Comparison of ENCODE assay signal across 9 mouse cellular contexts in genomic region chr9:44709600-44709999, GRCm38 (mm10). TPM values are rescaled to one million over a fixed set of nuclear protein-coding genes. Genes with fewer than 3 reads are reported as not detected.
DNase-seq lines count a peak whose midpoint lies in the region; ATAC-seq and TF ChIP-seq lines count a peak whose summit lies in the region.
"Had no signal": no experiment of that assay in that cellular context is flagged by ENCODE, and none has a peak within 500 bp of the region (broad histone marks: within the 10 kb centered on the region; RNA-seq: fewer than 3 reads in every experiment).

No protein-coding gene starts in this region.

- H3K4me1 ChIP-seq in heart, embryonic 15.5 days (replicated peaks) = peaks cover 20% of the 10 kb centered on the region
- H3K4me1 ChIP-seq in embryonic fibroblast, embryonic 13.5 days (ENCODE audit: control insufficient read depth, insufficient read depth, low read length) = peaks cover 8% of the 10 kb centered on the region
- peaks cover 18% of the 10 kb centered on the region for H3K4me1 ChIP-seq in forebrain, embryonic 16.5 days (replicated peaks; ENCODE audit: control insufficient read depth, insufficient read depth, low read length)

- peak; percentile 56; the same call in 1 of the 2 replicates for TF ChIP-seq CTCF in embryonic fibroblast, embryonic 13.5 days (IDR thresholded peaks at IDR 0.05; ENCODE audit: borderline replicate concordance, insufficient read depth, low read length)

- no peaks in the 10 kb centered on the region for H3K27me3 ChIP-seq in heart, embryonic 15.5 days
- H3K27me3 ChIP-seq in forebrain, embryonic 16.5 days (replicated peaks; ENCODE audit: control insufficient read depth, insufficient read depth, low read length) = no peaks in the 10 kb centered on the region

- ATAC-seq in heart, embryonic 15.5 days (replicated peaks; ENCODE audit: insufficient number of reproducible peaks, insufficient read depth, low FRiP score, low read depth) = no peak
- no peak for ATAC-seq in forebrain, embryonic 16.5 days

- 62% methylated on average over 2 of the region's 2 CpGs for WGBS in heart, embryonic 15.5 days
- 47% methylated on average over 2 of the region's 2 CpGs for WGBS in forebrain, embryonic 16.5 days

- no peak overlapping the region for H3K4me2 ChIP-seq in heart, embryonic 15.5 days
- no peak overlapping the region for H3K4me2 ChIP-seq in forebrain, embryonic 16.5 days (ENCODE audit: low read length)

- H3K27ac ChIP-seq in heart, embryonic 15.5 days = peak overlapping the region; percentile 63; the same call in 1 of the 2 replicates
- no peak overlapping the region for H3K27ac ChIP-seq in embryonic fibroblast, embryonic 13.5 days (ENCODE audit: insufficient read depth, low read length)
- no peak overlapping the region for H3K27ac ChIP-seq in forebrain, embryonic 16.5 days (ENCODE audit: low read length)

- no peak for DNase-seq in heart, adult 9 months (ENCODE audit: low spot score in 2 of 2)
- DNase-seq in urinary bladder, postnatal 14 days (ENCODE audit: low spot score) = peak; percentile 48
- DNase-seq in urinary bladder, postnatal 36 days (ENCODE audit: low spot score in 2 of 2) = no peak
- DNase-seq in retina, embryonic 14.5 days (ENCODE audit: low spot score) = peak; percentile 64
- no peak for DNase-seq in cerebellum, adult 8-10 months

- peaks cover 36% of the 10 kb centered on the region; the same call in 1 of the 2 replicates for H3K36me3 ChIP-seq in heart, embryonic 15.5 days
- no peaks in the 10 kb centered on the region for H3K36me3 ChIP-seq in forebrain, embryonic 16.5 days (ENCODE audit: control insufficient read depth, insufficient read depth)

- no peak for TF ChIP-seq POLR2A in embryonic fibroblast, embryonic 13.5 days (IDR thresholded peaks at IDR 0.05; ENCODE audit: low read depth, low read length)

- no peak overlapping the region for H3K4me3 ChIP-seq in heart, embryonic 15.5 days
- H3K4me3 ChIP-seq in embryonic fibroblast, embryonic 13.5 days (ENCODE audit: insufficient read depth, low read length) = no peak overlapping the region
- no peak overlapping the region for H3K4me3 ChIP-seq in forebrain, embryonic 16.5 days (replicated peaks; ENCODE audit: low read length)

- H3K9ac ChIP-seq in heart, embryonic 15.5 days = no peak overlapping the region
- H3K9ac ChIP-seq in forebrain, embryonic 16.5 days (replicated peaks; ENCODE audit: low read depth, low read length) = no peak overlapping the region

- H3K9me3 ChIP-seq in heart, embryonic 15.5 days (replicated peaks) = no peaks in the 10 kb centered on the region
- no peaks in the 10 kb centered on the region for H3K9me3 ChIP-seq in forebrain, embryonic 16.5 days (ENCODE audit: control insufficient read depth, low read length)

RNA-seq across cellular contexts. Expression of gene Phldb1, which starts 25.4 kb away (rescaled TPM):
- 23.7 and 31.3 TPM in 2 replicates for polyA plus RNA-seq in heart, embryonic 15.5 days (2015; fragmentation: Nextera tagmentation; extraction: Ambion mirVana)
- 61.2 and 68.8 TPM in 2 replicates for polyA plus RNA-seq in embryonic fibroblast, embryonic 13.5 days (2011; ENCODE audit: insufficient read length, low read depth, missing spikeins)
- polyA plus RNA-seq in forebrain, embryonic 16.5 days (2015; fragmentation: Nextera tagmentation; extraction: Ambion mirVana) = 45.0 and 53.6 TPM in 2 replicates

RNA-seq across cellular contexts. Expression of gene Treh, which starts 36.6 kb away (rescaled TPM):
- not detected in 2 replicates for polyA plus RNA-seq in heart, embryonic 15.5 days (2015; fragmentation: Nextera tagmentation; extraction: Ambion mirVana)
- polyA plus RNA-seq in embryonic fibroblast, embryonic 13.5 days (2011; ENCODE audit: insufficient read length, low read depth, missing spikeins) = not detected in 2 replicates
- polyA plus RNA-seq in forebrain, embryonic 16.5 days (2015; fragmentation: Nextera tagmentation; extraction: Ambion mirVana) = not detected in 2 replicates
- polyA plus RNA-seq: liver, embryonic 16.5 days had no signal

RNA-seq across cellular contexts. Expression of gene Arcn1, which starts 58.0 kb away (rescaled TPM):
- 106 and 125 TPM in 2 replicates for polyA plus RNA-seq in heart, embryonic 15.5 days (2015; fragmentation: Nextera tagmentation; extraction: Ambion mirVana)
- 255 and 260 TPM in 2 replicates for polyA plus RNA-seq in embryonic fibroblast, embryonic 13.5 days (2011; ENCODE audit: insufficient read length, low read depth, missing spikeins)
- 150 and 161 TPM in 2 replicates for polyA plus RNA-seq in forebrain, embryonic 16.5 days (2015; fragmentation: Nextera tagmentation; extraction: Ambion mirVana)

RNA-seq across cellular contexts. Expression of gene Ift46, which starts 58.1 kb away (rescaled TPM):
- 54.3 and 66.6 TPM in 2 replicates for polyA plus RNA-seq in heart, embryonic 15.5 days (2015; fragmentation: Nextera tagmentation; extraction: Ambion mirVana)
- polyA plus RNA-seq in embryonic fibroblast, embryonic 13.5 days (2011; ENCODE audit: insufficient read length, low read depth, missing spikeins) = 128 and 132 TPM in 2 replicates
- 184 and 187 TPM in 2 replicates for polyA plus RNA-seq in forebrain, embryonic 16.5 days (2015; fragmentation: Nextera tagmentation; extraction: Ambion mirVana)

Comparison
In these comparisons a context has a peak if more than half of its experiments do, and no peak if none do; other contexts are left out.
1. DNase-seq: peak in urinary bladder, postnatal 14 days (single experiment) and retina, embryonic 14.5 days (single experiment); none in heart, adult 9 months (0 of 2), urinary bladder, postnatal 36 days (0 of 2) and cerebellum, adult 8-10 months (single experiment).